In genomic region chr9:21233366-21233765, GRCm38 (mm10) we compare ENCODE assay signal across 23 mouse cellular contexts. TPM values are rescaled to one million over a fixed set of nuclear protein-coding genes. Genes with fewer than 3 reads are reported as not detected.
"Had no signal": no experiment of that assay in that cellular context is flagged by ENCODE, and none has a peak within 500 bp of the region (broad histone marks: within the 10 kb centered on the region; RNA-seq: fewer than 3 reads in every experiment).

No protein-coding gene starts in this region.

- H3K27me3 ChIP-seq: kidney, embryonic 15.5 days; limb, embryonic 12.5 days; limb, embryonic 15.5 days; midbrain, embryonic 15.5 days; neural tube, embryonic 12.5 days; neural tube, embryonic 15.5 days; stomach, embryonic 15.5 days had no signal

- H3K27ac ChIP-seq: kidney, embryonic 15.5 days; limb, embryonic 12.5 days; limb, embryonic 15.5 days; liver, embryonic 14.5 days; midbrain, embryonic 12.5 days; midbrain, embryonic 15.5 days; neural tube, embryonic 12.5 days; neural tube, embryonic 15.5 days; stomach, embryonic 15.5 days had no signal

- H3K9me3 ChIP-seq: kidney, embryonic 15.5 days; limb, embryonic 12.5 days; limb, embryonic 15.5 days; midbrain, embryonic 12.5 days; midbrain, embryonic 15.5 days; neural tube, embryonic 12.5 days; neural tube, embryonic 15.5 days; stomach, embryonic 15.5 days had no signal

- H3K4me3 ChIP-seq: kidney, embryonic 15.5 days; limb, embryonic 12.5 days; limb, embryonic 15.5 days; midbrain, embryonic 12.5 days; midbrain, embryonic 15.5 days; neural tube, embryonic 12.5 days; neural tube, embryonic 15.5 days; stomach, embryonic 15.5 days had no signal

- H3K9ac ChIP-seq: kidney, embryonic 15.5 days; limb, embryonic 12.5 days; limb, embryonic 15.5 days; liver, embryonic 14.5 days; liver, postnatal 0 days; lung, embryonic 14.5 days; midbrain, embryonic 12.5 days; midbrain, embryonic 15.5 days; neural tube, embryonic 12.5 days; neural tube, embryonic 15.5 days; stomach, embryonic 15.5 days had no signal

- H3K4me2 ChIP-seq: kidney, embryonic 15.5 days; limb, embryonic 12.5 days; limb, embryonic 15.5 days; liver, embryonic 11.5 days; lung, embryonic 14.5 days; midbrain, embryonic 12.5 days; midbrain, embryonic 15.5 days; neural tube, embryonic 12.5 days; neural tube, embryonic 15.5 days; stomach, embryonic 15.5 days had no signal

- ATAC-seq: liver, postnatal 0 days; lung, postnatal 0 days; midbrain, embryonic 15.5 days had no signal

- DNase-seq: kidney, adult 11 months; kidney, adult 8-10 months; left cerebral cortex, postnatal 4 days; liver, postnatal 0 days; lung, embryonic 14.5 days; lung, postnatal 36 days; right cerebral cortex, adult 18-20 months; right cerebral cortex, postnatal 14 days; right cerebral cortex, postnatal 4 days; thymus, postnatal 25 days had no signal

RNA-seq across cellular contexts. Expression of gene S1pr5, which starts 14.9 kb away (rescaled TPM):
- polyA plus RNA-seq: kidney, embryonic 15.5 days; large intestine, adult 2 months; liver, embryonic 11.5 days; lung, embryonic 14.5 days; thymus, postnatal 0 days had no signal
